Mouse (Mus musculus) megakaryocyte, embryonic 14.5 days (primary cell): ENCODE data around the gene Rpl15. TPM values are rescaled to one million over a fixed set of nuclear protein-coding genes. Genes with fewer than 3 reads are reported as not detected.

ENCODE experiments used
- H3K27me3 ChIP-seq: replicated peaks from 2 replicates; pipeline ENCODE3; 2012; ENCODE audit warnings: inconsistent platforms
- H3K36me3 ChIP-seq: replicated peaks from 2 replicates; pipeline ENCODE3; 2012; ENCODE audit warnings: low read length, inconsistent platforms, mixed read lengths
- H3K4me1 ChIP-seq: 2 replicates; pipeline ENCODE4 v1.6.1; 2012; ENCODE audit warnings: inconsistent platforms
- H3K4me3 ChIP-seq: replicated peaks from 2 replicates; pipeline ENCODE3; 2012; ENCODE audit warnings: moderate library complexity, mild to moderate bottlenecking, inconsistent platforms
- H3K9me3 ChIP-seq: 2 replicates; pipeline ENCODE4 v1.6.1; 2012; ENCODE audit warnings: inconsistent platforms
- FLI1 ChIP-seq: IDR thresholded peaks from 2 replicates; pipeline ENCODE4 v1.6.1; 2012; ENCODE audit warnings: low read length, inconsistent platforms, mixed read lengths
- GATA1 ChIP-seq: IDR thresholded peaks from 3 replicates; pipeline ENCODE4 v1.6.1; 2012; ENCODE audit warnings: mixed read lengths, low read length, inconsistent platforms, borderline replicate concordance
- polyA plus RNA-seq: library from polyadenylated mRNA; stranded (reverse); fragments of >175 nt; gene quantifications from 2 replicates; pipeline ENCODE4 v1.2.3, GENCODE M21; 2012; ENCODE audit warnings: low replicate concordance; ENCODE audit not compliant: insufficient read depth

Rpl15 gene
- polyA plus RNA-seq, 1 experiment: 176 TPM

- H3K9me3 ChIP-seq: peaks cover 3% of the 10 kb centered on the region; the same call in 1 of the 2 replicates
- H3K4me1 ChIP-seq: peaks cover 20% of the 10 kb centered on the region
- H3K27me3 ChIP-seq: no peaks in the 10 kb centered on the region
- H3K36me3 ChIP-seq: no peaks in the 10 kb centered on the region
- no peak overlapping the region for H3K4me3 ChIP-seq
- no peak for TF ChIP-seq FLI1
- TF ChIP-seq GATA1: no peak
Observed at GRCm38 (mm10) chr14:18221977-18222376, 49.2 kb downstream of the Rpl15 start.

Other genes with a start within 250 kb of the Rpl15 start
- 0.32 TPM in 1 of 2 replicates, not detected in the other for gene Nr1d2, start 32.3 kb downstream of the Rpl15 start, polyA plus RNA-seq
- gene Nkiras1, start 255 bp downstream of the Rpl15 start, polyA plus RNA-seq: 0.51 TPM in 1 of 2 replicates, not detected in the other
- gene Ube2e1, start 60.5 kb upstream of the Rpl15 start, polyA plus RNA-seq: 9.1 and 51.6 TPM in 2 replicates